Mouse (Mus musculus): ENCODE results near the gene Cdc16. TPM values are rescaled to one million over a fixed set of nuclear protein-coding genes. Genes with fewer than 3 reads are reported as not detected.
A peak's percentile ranks its signal among the peaks of the same experiment; 100 is the strongest.

Cdc16 gene
- total and polyA plus RNA-seq, 3 experiments, result 53.6 to 59.6 TPM; not detected in 1

GRCm38 (mm10) chr8:13769206-13769605 lies 11.7 kb downstream of the Cdc16 start:
- Histone ChIP-seq H3K4me1 (ENCODE audit: control insufficient read depth in 1 of 2, insufficient read depth in 2 of 2, low read length in 2 of 2) (no peaks in the 10 kb centered on the region), H3K9me3 (replicated peaks; ENCODE audit: insufficient read depth, low read length) (no peaks in the 10 kb centered on the region), H3K27ac (ENCODE audit: control insufficient read depth, low read depth, low read length) (no peak overlapping the region), H3K79me2 (ENCODE audit: control insufficient read depth, insufficient read depth, low read length, poor library complexity) (no peaks in the 10 kb centered on the region), H3K4me3 (ENCODE audit: control insufficient read depth in 1 of 2, insufficient read depth in 1 of 2, low read depth in 2 of 2, low read length in 2 of 2) (no peak overlapping the region), H3K9ac (ENCODE audit: control insufficient read depth, low read depth, low read length, poor library complexity, severe bottlenecking) (no peak overlapping the region), H3K27me3 (ENCODE audit: control insufficient read depth in 1 of 2, insufficient read depth in 2 of 2, low read length in 2 of 2) (no peaks in the 10 kb centered on the region), H3K36me3 (ENCODE audit: control insufficient read depth in 1 of 2, insufficient read depth in 2 of 2, low read length in 2 of 2) (peaks cover 0 to 31% of the 10 kb centered on the region in 2 experiments; a peak in 2 of 4 replicates)
- DNase-seq (ENCODE audit: low read depth, low spot score), result no peak
- no peak for TF ChIP-seq NELFE (IDR thresholded peaks at IDR 0.05; ENCODE audit: low read depth, low read length)
- no peak for TF ChIP-seq MAZ (IDR thresholded peaks at IDR 0.05; ENCODE audit: low read depth, low read length)
- no peak for TF ChIP-seq MYB (IDR thresholded peaks at IDR 0.05; ENCODE audit: low read depth, low read length)
- TF ChIP-seq UBTF (IDR thresholded peaks at IDR 0.05; ENCODE audit: borderline replicate concordance, insufficient read depth, low read depth, low read length), result no peak
- TF ChIP-seq ZKSCAN1 (IDR thresholded peaks at IDR 0.05; ENCODE audit: low read depth, low read length), result no peak
- no peak for TF ChIP-seq TBP (IDR thresholded peaks at IDR 0.05; ENCODE audit: low read depth, low read length)
- no peak for TF ChIP-seq GABPA (IDR thresholded peaks at IDR 0.05; ENCODE audit: low read depth, low read length)
- TF ChIP-seq POLR2A (IDR thresholded peaks at IDR 0.05; ENCODE audit: control insufficient read depth in 1 of 2, insufficient read depth in 1 of 2, low read depth in 1 of 2, low read length in 2 of 2, poor library complexity in 1 of 2), result no peak
- no peak for TF ChIP-seq SIN3A (IDR thresholded peaks at IDR 0.05; ENCODE audit: low read length)
- TF ChIP-seq ZMIZ1 (IDR thresholded peaks at IDR 0.05; ENCODE audit: low read depth, low read length), result no peak
- TF ChIP-seq MXI1 (IDR thresholded peaks at IDR 0.05; ENCODE audit: low read depth, low read length), result no peak
- no peak for TF ChIP-seq POLR2AphosphoS5 (IDR thresholded peaks at IDR 0.05; ENCODE audit: borderline replicate concordance, low read depth, low read length)
- TF ChIP-seq CHD2 (IDR thresholded peaks at IDR 0.05; ENCODE audit: low read length), result no peak
- TF ChIP-seq MYC (IDR thresholded peaks at IDR 0.05; ENCODE audit: low read depth, low read length), result no peak
- no peak for TF ChIP-seq USF1 (IDR thresholded peaks at IDR 0.05; ENCODE audit: low read depth, low read length)
- TF ChIP-seq E2F4 (IDR thresholded peaks at IDR 0.05; ENCODE audit: borderline replicate concordance, low read depth, low read length), result no peak
- no peak for TF ChIP-seq ETS1 (IDR thresholded peaks at IDR 0.05; ENCODE audit: low read depth, low read length)
- TF ChIP-seq JUND (IDR thresholded peaks at IDR 0.05; ENCODE audit: low read depth, low read length), result no peak
- TF ChIP-seq ZC3H11A (IDR thresholded peaks at IDR 0.05; ENCODE audit: low read depth, low read length), result no peak

- Histone ChIP-seq H3K27me3 (ENCODE audit: control insufficient read depth in 1 of 2, insufficient read depth in 2 of 2, low read length in 2 of 2) (no peaks in the 10 kb centered on the region), H3K4me3 (ENCODE audit: control insufficient read depth in 1 of 2, insufficient read depth in 1 of 2, low read depth in 2 of 2, low read length in 2 of 2) (no peak overlapping the region), H3K9ac (ENCODE audit: control insufficient read depth, low read depth, low read length, poor library complexity, severe bottlenecking) (no peak overlapping the region), H3K27ac (ENCODE audit: control insufficient read depth, low read depth, low read length) (no peak overlapping the region), H3K4me1 (ENCODE audit: control insufficient read depth in 1 of 2, insufficient read depth in 2 of 2, low read length in 2 of 2) (peaks cover 0 to 7% of the 10 kb centered on the region in 2 experiments; a peak in 2 of 4 replicates), H3K9me3 (replicated peaks; ENCODE audit: insufficient read depth, low read length) (no peaks in the 10 kb centered on the region), H3K36me3 (ENCODE audit: control insufficient read depth in 1 of 2, insufficient read depth in 2 of 2, low read length in 2 of 2) (peaks cover 12 to 13% of the 10 kb centered on the region in 2 experiments), H3K79me2 (ENCODE audit: control insufficient read depth, insufficient read depth, low read length, poor library complexity) (peaks cover 2% of the 10 kb centered on the region; the same call in 1 of the 2 replicates)
- no peak for TF ChIP-seq RCOR1 (IDR thresholded peaks at IDR 0.05; ENCODE audit: low read depth, low read length)
- TF ChIP-seq SIN3A (IDR thresholded peaks at IDR 0.05; ENCODE audit: low read length), result no peak
- no peak for TF ChIP-seq POLR2A (IDR thresholded peaks at IDR 0.05; ENCODE audit: control insufficient read depth in 1 of 2, insufficient read depth in 1 of 2, low read depth in 1 of 2, low read length in 2 of 2, poor library complexity in 1 of 2)
- no peak for TF ChIP-seq TAL1 (IDR thresholded peaks at IDR 0.05; ENCODE audit: low read length)
- no peak for TF ChIP-seq ELF1 (IDR thresholded peaks at IDR 0.05; ENCODE audit: low read depth, low read length)
- TF ChIP-seq MAFK (IDR thresholded peaks at IDR 0.05; ENCODE audit: borderline replicate concordance, low read depth, low read length), result no peak
- no peak for TF ChIP-seq ZKSCAN1 (IDR thresholded peaks at IDR 0.05; ENCODE audit: low read depth, low read length)
- no peak for TF ChIP-seq MEF2A (IDR thresholded peaks at IDR 0.05; ENCODE audit: extremely low read depth, insufficient replicate concordance, low read depth, low read length, poor library complexity, severe bottlenecking)
- TF ChIP-seq MXI1 (IDR thresholded peaks at IDR 0.05; ENCODE audit: low read depth, low read length), result no peak
- no peak for TF ChIP-seq ETS1 (IDR thresholded peaks at IDR 0.05; ENCODE audit: low read depth, low read length)
- TF ChIP-seq ZNF384 (IDR thresholded peaks at IDR 0.05; ENCODE audit: low read depth, low read length), result no peak
- no peak for TF ChIP-seq NRF1 (IDR thresholded peaks at IDR 0.05; ENCODE audit: insufficient read depth, low read depth, low read length, poor library complexity, severe bottlenecking)
- peak; percentile 42 for DNase-seq (ENCODE audit: low read depth, low spot score)
These were observed 23.1 kb downstream of the Cdc16 start for GRCm38 (mm10) chr8:13780536-13780935.

All from MEL (cell line).